Mouse (Mus musculus) limb, embryonic 11.5 days (tissue): ENCODE data around the gene Cep112. TPM values are rescaled to one million over a fixed set of nuclear protein-coding genes. Genes with fewer than 3 reads are reported as not detected.

Experiments
- ATAC-seq: fragments of 200-750 bp; cut with Nextera tagmentation; 2 replicates; pipeline ENCODE4 v1.8.0; 2017; ENCODE audit warnings: low read depth; ENCODE audit not compliant: insufficient number of reproducible peaks, low FRiP score, low TSS enrichment
- DNase-seq: peaks from one replicate; pipeline ENCODE4 v3.0.0-alpha.2; 2015; ENCODE audit warnings: low spot score
- H3K27ac ChIP-seq: fragments of 300-500 bp; sonication (generic); replicated peaks from 2 replicates; pipeline ENCODE4 v1.5.1; 2014; ENCODE audit warnings: low read depth, mild to moderate bottlenecking, low read length
- H3K27me3 ChIP-seq: fragments of 300-500 bp; sonication (generic); 2 replicates; pipeline ENCODE4 v1.6.1; 2014; ENCODE audit warnings: mild to moderate bottlenecking, low read length, mixed read lengths; ENCODE audit not compliant: control insufficient read depth, insufficient read depth
- H3K36me3 ChIP-seq: fragments of 300-500 bp; sonication (generic); 2 replicates; pipeline ENCODE4 v1.6.1; 2014; ENCODE audit warnings: mild to moderate bottlenecking, low read length, moderate library complexity, mixed read lengths; ENCODE audit not compliant: control insufficient read depth, insufficient read depth
- H3K4me1 ChIP-seq: fragments of 300-500 bp; sonication (generic); 2 replicates; pipeline ENCODE4 v1.6.1; 2014; ENCODE audit warnings: low read length, mixed read lengths; ENCODE audit not compliant: control insufficient read depth, insufficient read depth
- H3K4me2 ChIP-seq: fragments of 300-500 bp; sonication (generic); 2 replicates; pipeline ENCODE4 v1.6.1; 2014; ENCODE audit warnings: low read depth, mild to moderate bottlenecking, moderate library complexity; ENCODE audit not compliant: severe bottlenecking
- H3K4me3 ChIP-seq: fragments of 300-500 bp; sonication (generic); 2 replicates; pipeline ENCODE4 v1.5.1; 2014; ENCODE audit warnings: low read depth, low read length
- H3K9ac ChIP-seq: fragments of 300-500 bp; sonication (generic); 2 replicates; pipeline ENCODE4 v1.6.1; 2014; ENCODE audit warnings: mild to moderate bottlenecking, low read length
- H3K9me3 ChIP-seq: fragments of 300-500 bp; sonication (generic); 2 replicates; pipeline ENCODE4 v1.6.1; 2016; ENCODE audit warnings: low read length; ENCODE audit not compliant: control insufficient read depth
- WGBS: fragments of 180-500 bp; shearing (Covaris S2); extraction: QIAGEN DNeasy Blood & Tissue Kit; methylation state at CpG from one replicate; pipeline ENCODE4 v1.1.7; 2014; 5-methylcytosine and 5-hydroxymethylcytosine counted together
- polyA plus RNA-seq: library from polyadenylated mRNA; unstranded; fragments of >200 nt; fragmentation: Nextera tagmentation; extraction: Ambion mirVana; gene quantifications from 2 replicates; pipeline ENCODE4 v1.2.1, GENCODE M21; 2014

Cep112 gene
- polyA plus RNA-seq, 1 experiment from 2014 or later = 12.0 TPM

DNA sequence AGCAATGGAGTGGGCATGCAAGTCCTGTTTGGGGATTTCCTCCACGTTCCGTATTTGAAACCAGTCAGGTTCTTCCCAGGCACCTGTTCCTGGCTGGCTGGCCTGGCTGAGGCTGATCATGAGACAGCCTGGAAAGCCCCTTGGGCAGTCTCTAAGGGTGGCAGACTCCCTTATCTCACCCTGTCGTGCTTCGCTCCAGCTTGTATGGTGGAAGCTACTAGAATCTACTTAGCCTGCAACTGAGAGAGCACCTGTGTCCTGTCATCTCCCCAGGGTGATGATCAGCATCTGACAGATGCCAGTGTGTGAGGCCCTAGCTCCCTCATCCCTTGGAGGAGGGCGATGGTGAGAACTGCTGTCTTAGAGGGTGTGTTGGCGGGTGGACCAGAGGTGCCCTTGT is 473.5 kb downstream of the Cep112 start:
- Histone ChIP-seq H3K9me3 (no peaks in the 10 kb centered on the region), H3K27ac (no peak overlapping the region), H3K4me2 (no peak overlapping the region), H3K36me3 (no peaks in the 10 kb centered on the region), H3K4me1 (peaks cover 13% of the 10 kb centered on the region), H3K9ac (no peak overlapping the region), H3K27me3 (no peaks in the 10 kb centered on the region), H3K4me3 (no peak overlapping the region)
- ATAC-seq (no peak), DNase-seq (no peak)
- WGBS = 82% methylated on average over 6 of the region's 6 CpGs

DNA sequence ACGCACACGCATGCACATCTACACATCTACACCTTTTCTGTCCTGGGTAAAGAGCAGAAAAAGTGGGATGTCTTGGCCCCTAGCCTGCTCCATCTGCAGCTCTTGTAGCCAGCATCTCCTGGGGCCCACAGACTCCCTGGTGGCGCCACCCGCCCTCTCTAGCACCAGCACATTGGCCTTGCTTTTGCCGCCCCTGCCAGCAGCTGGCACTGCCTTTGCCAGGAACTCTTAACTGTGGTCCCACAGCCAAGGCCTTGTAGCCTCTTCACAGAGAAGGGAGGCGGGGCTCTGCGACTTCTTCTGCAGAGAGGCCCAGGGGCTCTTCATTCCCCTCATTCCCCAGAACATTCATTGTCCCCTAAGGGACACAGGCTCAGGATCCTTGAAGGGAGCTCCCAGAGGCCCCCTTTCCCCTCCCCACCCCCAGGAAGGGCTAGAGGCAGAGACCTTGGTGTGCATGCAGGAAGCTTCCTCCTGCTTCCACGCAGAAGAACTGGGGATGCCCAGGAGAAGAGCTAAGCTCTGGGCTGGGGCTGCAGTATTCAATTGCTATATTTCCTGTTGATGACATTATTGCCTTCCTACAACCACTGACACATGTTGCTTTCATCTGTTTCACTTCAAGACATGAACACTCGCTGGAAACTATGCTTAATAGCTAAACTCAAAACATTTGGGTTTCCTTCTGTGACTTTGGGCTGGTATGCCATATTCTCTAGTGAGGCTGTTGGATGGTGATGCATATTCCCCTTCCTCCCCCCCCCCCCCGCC is 475.9 kb downstream of the Cep112 start:
- no peak for ATAC-seq
- 77% methylated on average over 9 of the region's 10 CpGs for WGBS
- H3K27me3 ChIP-seq = no peaks in the 10 kb centered on the region
- H3K4me3 ChIP-seq = no peak overlapping the region
- no peak overlapping the region for H3K4me2 ChIP-seq
- peaks cover 4% of the 10 kb centered on the region; the same call in 1 of the 2 replicates for H3K4me1 ChIP-seq
- no peaks in the 10 kb centered on the region for H3K36me3 ChIP-seq
- no peak for DNase-seq
- H3K9me3 ChIP-seq = no peaks in the 10 kb centered on the region
- no peak overlapping the region for H3K9ac ChIP-seq
- no peak overlapping the region for H3K27ac ChIP-seq

DNA sequence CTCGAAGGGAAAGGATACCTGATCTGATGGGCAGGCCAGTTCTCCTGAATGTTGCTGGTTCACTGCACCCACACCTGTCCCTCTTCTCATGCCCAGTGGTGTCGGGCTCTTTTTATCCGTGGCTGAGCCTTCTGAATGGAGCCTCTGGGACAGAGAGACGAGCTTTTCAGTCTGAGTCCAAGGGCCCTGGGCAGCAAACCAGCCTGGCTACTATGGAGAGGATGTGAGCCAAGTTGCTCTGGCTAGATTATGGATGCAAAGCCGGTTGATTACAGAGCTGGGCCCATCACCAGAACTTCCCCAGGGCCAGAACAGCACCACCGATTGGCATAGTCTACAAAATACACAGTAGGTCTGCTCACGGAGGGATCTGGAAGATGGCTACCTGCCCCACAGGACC is 476.7 kb downstream of the Cep112 start:
- H3K9ac ChIP-seq = no peak overlapping the region
- no peaks in the 10 kb centered on the region for H3K36me3 ChIP-seq
- H3K4me1 ChIP-seq = peaks cover 4% of the 10 kb centered on the region; the same call in 1 of the 2 replicates
- 74% methylated on average over 7 of the region's 7 CpGs for WGBS
- ATAC-seq (no peak), DNase-seq (no peak)
- H3K4me3 ChIP-seq = no peak overlapping the region
- no peak overlapping the region for H3K27ac ChIP-seq
- H3K4me2 ChIP-seq = no peak overlapping the region
- H3K9me3 ChIP-seq = no peaks in the 10 kb centered on the region
- H3K27me3 ChIP-seq = no peaks in the 10 kb centered on the region

DNA sequence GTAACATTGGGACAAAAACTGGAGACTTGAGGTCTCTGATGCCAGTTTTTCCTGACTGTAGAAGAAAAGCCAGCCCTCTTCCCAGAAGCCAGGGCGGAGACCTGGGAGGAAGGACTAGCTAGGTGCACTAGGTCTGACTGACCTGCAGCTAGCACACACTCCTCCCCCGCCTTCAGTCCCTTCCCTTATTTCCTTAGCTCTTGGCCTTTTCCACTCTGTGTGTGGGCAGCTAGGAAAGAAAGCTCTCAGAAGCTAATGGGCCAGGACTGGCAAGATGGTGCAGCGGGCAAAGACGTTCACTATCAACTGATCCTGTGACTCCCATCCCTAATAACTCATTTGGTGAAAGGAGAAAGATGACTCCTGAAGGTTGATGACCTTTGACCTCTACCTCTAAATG is 477.3 kb downstream of the Cep112 start:
- Histone ChIP-seq H3K27ac (no peak overlapping the region), H3K27me3 (no peaks in the 10 kb centered on the region), H3K36me3 (no peaks in the 10 kb centered on the region), H3K4me2 (no peak overlapping the region), H3K9ac (no peak overlapping the region), H3K9me3 (no peaks in the 10 kb centered on the region), H3K4me3 (no peak overlapping the region), H3K4me1 (peaks cover 4% of the 10 kb centered on the region; the same call in 1 of the 2 replicates)
- WGBS = 76% methylated on average over 4 of the region's 4 CpGs
- DNase-seq (no peak), ATAC-seq (no peak)

DNA sequence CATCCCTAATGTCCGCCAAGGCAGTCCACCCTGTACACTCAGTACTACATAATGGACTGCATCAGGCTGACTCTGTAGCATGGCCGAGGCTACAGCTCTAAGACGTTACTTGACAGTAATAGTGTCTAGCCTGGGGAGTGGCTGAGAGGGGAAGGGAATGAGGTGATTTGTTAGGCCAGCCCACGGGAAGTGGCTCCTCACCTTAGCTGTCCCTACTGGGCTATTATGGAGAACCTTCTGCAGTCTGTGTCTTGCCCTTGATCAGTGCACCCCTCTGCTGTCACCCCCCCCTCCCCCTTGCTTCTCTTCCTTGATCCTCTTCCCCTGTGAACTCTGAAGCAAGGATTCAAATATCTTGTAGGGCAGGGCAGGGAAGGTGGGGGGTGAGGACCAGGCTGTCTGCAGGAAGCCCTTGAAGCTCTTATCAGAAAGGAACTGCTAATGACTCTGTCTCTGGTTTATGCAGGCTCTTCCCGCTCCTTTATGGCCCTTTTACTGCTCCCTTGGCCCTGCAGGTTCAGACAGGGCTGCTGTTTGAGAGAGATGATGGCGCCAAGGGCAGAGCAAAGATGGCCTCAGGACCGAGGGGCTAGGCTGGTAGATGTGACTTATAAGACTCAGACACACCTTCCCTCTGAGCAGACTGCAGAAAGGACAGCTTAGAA is 481.7 kb downstream of the Cep112 start:
- H3K4me1 ChIP-seq = peaks cover 10% of the 10 kb centered on the region
- no peaks in the 10 kb centered on the region for H3K36me3 ChIP-seq
- H3K27me3 ChIP-seq = no peaks in the 10 kb centered on the region
- H3K9ac ChIP-seq = no peak overlapping the region
- DNase-seq (no peak), ATAC-seq (no peak)
- H3K9me3 ChIP-seq = no peaks in the 10 kb centered on the region
- no peak overlapping the region for H3K4me3 ChIP-seq
- no peak overlapping the region for H3K27ac ChIP-seq
- WGBS = 31% methylated on average over 7 of the region's 7 CpGs
- H3K4me2 ChIP-seq = no peak overlapping the region

DNA sequence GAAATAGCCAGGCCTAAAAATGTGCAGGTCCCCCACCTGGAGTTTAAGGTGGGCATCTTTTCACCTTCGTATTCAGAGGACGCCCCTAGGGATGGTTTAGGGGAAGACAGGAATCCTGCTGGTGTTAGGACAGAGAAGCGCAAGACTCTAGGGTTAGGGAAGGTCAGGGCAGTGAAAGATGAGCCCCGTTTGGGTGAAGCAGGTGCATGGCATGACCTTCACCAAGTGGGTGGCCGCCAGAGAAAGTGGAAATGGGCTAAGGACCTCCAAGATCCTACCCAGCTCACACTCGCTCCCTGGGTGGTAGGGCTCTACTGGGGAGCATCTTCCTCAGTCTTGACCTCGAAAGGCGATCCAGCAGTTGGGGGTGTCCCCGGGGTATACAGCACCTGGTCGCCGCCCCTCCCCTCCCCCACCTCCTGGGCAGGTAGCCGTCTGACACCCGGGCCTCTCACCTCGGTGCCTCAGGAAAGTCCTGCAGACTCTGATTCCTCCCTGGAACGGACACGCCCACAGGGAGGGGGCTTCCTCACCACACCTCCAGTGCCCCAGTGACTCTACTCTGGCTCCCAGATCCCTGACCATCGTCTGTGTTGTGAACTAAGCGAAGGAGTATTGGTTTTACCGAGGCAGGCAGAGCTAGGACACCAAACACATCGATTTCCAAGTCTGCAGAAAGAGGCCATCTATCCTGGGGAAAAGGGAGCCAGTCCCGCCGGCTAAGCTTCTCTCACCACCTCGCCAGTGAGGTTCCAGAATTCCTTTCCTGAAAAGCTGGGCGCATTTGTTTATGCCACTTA is 484.6 kb downstream of the Cep112 start:
- H3K27me3 ChIP-seq = no peaks in the 10 kb centered on the region
- no peak overlapping the region for H3K27ac ChIP-seq
- peaks cover 10% of the 10 kb centered on the region for H3K4me1 ChIP-seq
- H3K36me3 ChIP-seq = no peaks in the 10 kb centered on the region
- ATAC-seq (peak; percentile 53; the same call in 1 of the 2 replicates), DNase-seq (no peak)
- 5% methylated on average over 24 of the region's 24 CpGs for WGBS
- peak overlapping the region; percentile 50 for H3K4me2 ChIP-seq
- H3K9me3 ChIP-seq = no peaks in the 10 kb centered on the region
- H3K4me3 ChIP-seq = peak overlapping the region; percentile 17; the same call in 1 of the 2 replicates
- H3K9ac ChIP-seq = no peak overlapping the region

Other genes with a start within 250 kb of the Cep112 start
- not detected in 2 replicates for gene Apoh, start 81.8 kb upstream of the Cep112 start, polyA plus RNA-seq
- 6.3 and 8.0 TPM in 2 replicates for gene Prkca, start 81.3 kb upstream of the Cep112 start, polyA plus RNA-seq